Comparison of ENCODE assay signal across 8 mouse cellular contexts in the genomic region with DNA sequence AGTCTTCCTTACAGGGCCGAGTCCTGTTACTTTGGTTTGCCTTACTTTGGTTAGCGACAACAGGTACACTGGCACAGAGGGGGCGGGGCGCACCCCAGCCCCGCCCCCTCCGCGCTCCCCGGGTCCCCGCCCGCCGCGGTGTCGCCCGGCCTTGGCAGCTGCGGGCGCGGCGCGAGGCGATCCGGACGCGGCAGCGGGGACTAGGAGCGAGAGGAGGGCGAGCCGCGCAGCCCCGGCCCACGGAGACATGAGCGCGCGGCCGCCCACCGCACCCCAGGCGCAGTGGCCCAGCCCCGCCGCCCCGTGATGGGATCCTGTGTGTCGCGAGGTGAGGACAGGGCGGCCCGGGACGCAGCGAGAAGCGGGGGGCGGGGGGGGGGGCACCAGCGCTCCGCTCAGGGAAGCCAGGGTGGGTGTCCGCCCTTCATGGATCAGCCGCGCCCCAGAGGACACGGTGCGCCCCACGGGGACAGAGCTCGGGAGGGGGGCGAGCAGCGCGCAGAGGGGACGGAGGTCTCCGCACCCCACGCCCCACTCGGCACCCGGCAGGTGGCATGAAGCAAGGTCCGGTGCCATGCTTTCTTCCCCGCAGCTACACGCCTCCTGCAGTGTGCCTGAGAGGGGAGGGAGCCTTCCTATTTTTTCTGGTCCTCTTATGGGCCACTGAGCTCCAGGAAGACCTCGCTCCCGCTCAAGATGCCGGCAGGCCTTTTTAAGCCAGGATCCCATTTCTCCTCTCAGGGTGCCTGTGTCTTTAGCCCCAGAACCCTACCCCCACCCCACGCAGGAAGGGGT. TPM values are rescaled to one million over a fixed set of nuclear protein-coding genes. Genes with fewer than 3 reads are reported as not detected.
DNase-seq lines count a peak whose midpoint lies in the region; ATAC-seq and TF ChIP-seq lines count a peak whose summit lies in the region.

A gene (plus strand): TSS at position 224 of the 795 bp plus-strand sequence.

- H3K27ac ChIP-seq in cerebellum, adult 2 months (ENCODE audit: insufficient read depth, low read length) = no peak within 1 kb of the TSS
- no peak within 1 kb of the TSS for H3K27ac ChIP-seq in lung, postnatal 0 days (ENCODE audit: low read length)
- no peak within 1 kb of the TSS for H3K27ac ChIP-seq in stomach, postnatal 0 days (replicated peaks)

- 0 out of 2 replicates have a peak within 1 kb of the TSS, but pooled peaks have one; percentile 1 for H3K9ac ChIP-seq in lung, postnatal 0 days (replicated peaks; ENCODE audit: low read depth)
- H3K9ac ChIP-seq in stomach, postnatal 0 days (ENCODE audit: low read length) = peak within 1 kb of the TSS; percentile 67

- H3K9me3 ChIP-seq in lung, postnatal 0 days (ENCODE audit: low read length) = no peaks in the 10 kb centered on the region
- H3K9me3 ChIP-seq in stomach, postnatal 0 days (ENCODE audit: control insufficient read depth, low read length) = no peaks in the 10 kb centered on the region

- TF ChIP-seq POLR2A in cerebellum, adult 2 months (IDR thresholded peaks at IDR 0.05; ENCODE audit: borderline replicate concordance, insufficient read depth, low read length) = no peak

- H3K4me1 ChIP-seq in cerebellum, adult 2 months (ENCODE audit: control insufficient read depth, insufficient read depth, low read length) = no peaks in the 10 kb centered on the region
- no peaks in the 10 kb centered on the region for H3K4me1 ChIP-seq in lung, postnatal 0 days (ENCODE audit: insufficient read depth, low read depth, low read length)
- H3K4me1 ChIP-seq in stomach, postnatal 0 days (replicated peaks; ENCODE audit: control insufficient read depth, insufficient read depth) = no peaks in the 10 kb centered on the region

- ATAC-seq in lung, postnatal 0 days = peak; percentile 77
- peak; percentile 55 for ATAC-seq in stomach, postnatal 0 days (ENCODE audit: low FRiP score, low TSS enrichment)

- DNase-seq in cerebellum, adult 2 months = no peak
- DNase-seq in cerebellum, adult 8-10 months = no peak
- DNase-seq in urinary bladder, postnatal 14 days (ENCODE audit: low spot score) = peak; percentile 36
- no peak for DNase-seq in urinary bladder, adult 18-20 months (ENCODE audit: low spot score in 2 of 2)
- peak; percentile 48 for DNase-seq in kidney, adult 9 months
- DNase-seq in lung, postnatal 0 days (ENCODE audit: low spot score) = peak; percentile 71
- peak; percentile 75 for DNase-seq in stomach, postnatal 0 days (ENCODE audit: low spot score)
- DNase-seq in spleen, postnatal 14 days (ENCODE audit: low spot score in 2 of 2) = no peak

- 1% methylated on average over 68 of the region's 71 CpGs for WGBS in cerebellum, adult 2 months
- WGBS in lung, postnatal 0 days = 1% methylated on average over 23 of the region's 71 CpGs
- WGBS in stomach, postnatal 0 days = 7% methylated on average over 20 of the region's 71 CpGs

- peak within 1 kb of the TSS; percentile 50 for H3K4me3 ChIP-seq in cerebellum, adult 2 months (replicated peaks; ENCODE audit: insufficient read depth, low read depth, low read length)
- peak within 1 kb of the TSS; percentile 43 for H3K4me3 ChIP-seq in lung, postnatal 0 days (ENCODE audit: low read depth, low read length)
- peak within 1 kb of the TSS; percentile 50 for H3K4me3 ChIP-seq in stomach, postnatal 0 days (ENCODE audit: low read depth, low read length)

- H3K4me2 ChIP-seq in lung, postnatal 0 days (replicated peaks; ENCODE audit: low read depth, low read length) = peak within 1 kb of the TSS; percentile 87
- H3K4me2 ChIP-seq in stomach, postnatal 0 days (replicated peaks; ENCODE audit: low read depth) = peak within 1 kb of the TSS; percentile 92

- no peaks in the 10 kb centered on the region for H3K36me3 ChIP-seq in lung, postnatal 0 days (ENCODE audit: insufficient read depth, low read length)
- no peaks in the 10 kb centered on the region for H3K36me3 ChIP-seq in stomach, postnatal 0 days (ENCODE audit: control insufficient read depth, insufficient read depth, low read length)

- TF ChIP-seq EP300 in lung, postnatal 0 days (IDR thresholded peaks at IDR 0.05) = no peak
- TF ChIP-seq EP300 in stomach, postnatal 0 days (optimal IDR thresholded peaks at IDR 0.05) = no peak

- no peaks in the 10 kb centered on the region for H3K27me3 ChIP-seq in cerebellum, adult 2 months (ENCODE audit: control insufficient read depth, insufficient read depth, low read length)
- peaks cover 5% of the 10 kb centered on the region; the same call in 1 of the 2 replicates for H3K27me3 ChIP-seq in lung, postnatal 0 days (replicated peaks; ENCODE audit: insufficient read depth, low read length)
- no peaks in the 10 kb centered on the region for H3K27me3 ChIP-seq in stomach, postnatal 0 days (ENCODE audit: control insufficient read depth, insufficient read depth, low read length)

- TF ChIP-seq CTCF in cerebellum, adult 2 months (IDR thresholded peaks at IDR 0.05; ENCODE audit: borderline replicate concordance, insufficient read depth, low read depth, low read length) = no peak
- no peak for TF ChIP-seq CTCF in lung, postnatal 0 days (IDR thresholded peaks at IDR 0.05)
- TF ChIP-seq CTCF in stomach, postnatal 0 days (IDR thresholded peaks at IDR 0.05; ENCODE audit: low read depth) = no peak

RNA-seq across cellular contexts. Expression of the gene that starts here (rescaled TPM):
- 17.9 and 18.2 TPM in 2 replicates for polyA plus RNA-seq in cerebellum, adult 2 months (2012; rRNA removed)
- polyA plus RNA-seq in lung, postnatal 0 days (2015; fragmentation: Nextera tagmentation; extraction: Ambion mirVana) = 0.79 and 0.83 TPM in 2 replicates
- polyA plus RNA-seq in stomach, postnatal 0 days (2015; fragmentation: Nextera tagmentation; extraction: Ambion mirVana) = 3.4 and 3.6 TPM in 2 replicates

Comparison
In these comparisons a context has a peak if more than half of its experiments do, and no peak if none do; other contexts are left out.
1. DNase-seq: peak in urinary bladder, postnatal 14 days (single experiment), kidney, adult 9 months (single experiment) and stomach, postnatal 0 days (single experiment); none in cerebellum, adult 2 months (0 of 2), cerebellum, adult 8-10 months (single experiment), urinary bladder, adult 18-20 months (0 of 2) and spleen, postnatal 14 days (0 of 2).
2. Peak in DNase-seq, ATAC-seq, H3K4me3 ChIP-seq, H3K9ac ChIP-seq and H3K4me2 ChIP-seq in lung, postnatal 0 days; RNA of the gene not detected or under 1 TPM.
3. Peak in every context shown above with its lines, with median percentiles within 50 percentile points of each other: H3K4me3 ChIP-seq.